Mouse (Mus musculus) adrenal gland, postnatal 10 days (tissue): ENCODE measurements at regions not wholly inside any gene's neighbourhood (a gene's known extent, or its start where the extent isn't known, plus 50 kb on each side); places are given as distances from the start of the nearest gene placed in this dataset.

ENCODE experiments used
- DNase-seq: peaks from one replicate; pipeline ENCODE4 v3.0.0; 2021; ENCODE audit warnings: mixed read lengths

- DNase-seq = peak; percentile 39
These were observed 62.6 kb downstream of the Mcfd2 start for GRCm38 (mm10) chr17:87202958-87203720.

DNA sequence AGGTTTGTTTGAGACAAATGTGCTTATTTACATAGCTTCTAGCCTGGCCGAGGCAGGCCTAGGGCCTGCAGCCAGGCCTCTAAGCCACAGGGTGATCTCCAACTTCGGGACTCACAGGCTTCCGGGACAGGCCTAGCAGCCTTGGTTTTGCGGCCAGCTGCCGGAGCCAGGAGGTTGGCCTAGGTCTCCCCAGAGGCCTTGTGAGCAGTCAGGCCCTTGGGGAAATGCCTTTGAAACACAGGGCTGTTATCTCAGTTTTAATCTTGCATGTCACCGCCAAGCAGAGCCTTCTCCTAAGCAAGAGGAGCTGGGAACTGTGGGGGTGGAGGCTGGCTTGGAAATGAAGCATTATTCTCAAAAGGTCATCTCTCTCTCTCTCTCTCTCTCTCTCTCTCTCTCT, 63.2 kb downstream of the Mcfd2 start:
- DNase-seq = peak; percentile 90

DNA sequence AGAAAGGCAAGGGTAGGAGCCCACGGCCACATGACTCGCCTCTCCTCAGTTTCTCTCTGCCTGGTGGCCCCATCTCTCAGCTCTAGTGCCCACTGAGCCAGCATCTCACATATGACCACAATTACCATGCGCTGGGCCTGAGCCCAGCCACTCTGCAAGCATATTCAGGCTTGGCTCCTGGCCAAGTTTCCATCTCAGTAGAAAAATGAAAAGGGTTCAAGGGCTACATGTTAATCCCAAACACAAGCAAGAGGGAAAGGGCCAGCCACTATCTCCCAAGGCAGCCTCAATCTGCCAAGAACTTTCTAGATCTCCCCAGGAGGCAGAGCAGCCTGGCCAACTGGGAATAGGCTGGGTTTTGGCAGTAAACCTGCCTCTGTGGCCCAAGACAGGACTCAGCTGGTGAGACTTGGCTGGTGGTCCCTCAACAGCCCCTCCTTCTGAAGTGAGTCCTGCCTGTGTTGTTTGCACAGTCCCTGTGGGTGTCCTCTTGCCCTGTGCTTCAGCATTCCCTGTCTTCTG, 65.0 kb downstream of the Mcfd2 start:
- DNase-seq = peak; percentile 79

DNA sequence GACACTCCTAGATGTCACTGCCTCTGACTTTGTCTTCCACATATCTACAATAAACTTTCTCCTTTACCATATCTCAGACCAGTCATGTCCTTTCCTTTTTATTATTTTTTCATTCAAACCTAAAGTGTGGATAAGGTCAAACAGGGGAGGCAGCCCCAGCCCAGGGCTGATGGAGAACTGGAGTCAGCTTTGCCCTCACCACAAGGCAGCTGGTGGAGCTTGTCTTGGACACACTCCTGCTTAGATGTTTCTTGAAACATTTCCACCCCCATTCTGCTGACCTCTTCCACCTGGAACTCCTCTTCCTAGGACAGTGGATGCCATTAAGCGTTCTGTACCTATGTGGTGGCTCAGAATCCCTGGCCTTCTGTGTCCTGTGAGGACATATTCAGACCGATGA, 65.6 kb downstream of the Mcfd2 start:
- DNase-seq = no peak

DNA sequence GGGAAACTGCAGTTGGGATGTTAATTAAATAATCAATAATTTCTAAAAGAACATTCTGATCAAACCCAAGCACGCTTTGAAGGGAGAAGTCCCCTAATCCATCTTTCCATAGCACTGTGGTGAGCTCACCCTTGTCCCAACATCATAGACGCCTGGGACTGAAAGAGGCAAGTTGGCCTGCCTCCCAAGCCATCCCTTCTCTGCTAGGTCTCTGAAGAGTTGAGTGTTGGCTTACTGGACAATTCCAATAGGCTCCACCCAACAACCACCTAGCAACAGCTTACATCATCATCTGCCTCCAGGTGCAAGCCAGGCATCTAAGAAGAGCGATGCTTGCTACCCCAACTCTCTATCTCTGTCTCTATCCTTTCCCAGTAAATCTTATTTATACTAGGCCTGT, 66.6 kb downstream of the Mcfd2 start:
- DNase-seq = no peak

DNA sequence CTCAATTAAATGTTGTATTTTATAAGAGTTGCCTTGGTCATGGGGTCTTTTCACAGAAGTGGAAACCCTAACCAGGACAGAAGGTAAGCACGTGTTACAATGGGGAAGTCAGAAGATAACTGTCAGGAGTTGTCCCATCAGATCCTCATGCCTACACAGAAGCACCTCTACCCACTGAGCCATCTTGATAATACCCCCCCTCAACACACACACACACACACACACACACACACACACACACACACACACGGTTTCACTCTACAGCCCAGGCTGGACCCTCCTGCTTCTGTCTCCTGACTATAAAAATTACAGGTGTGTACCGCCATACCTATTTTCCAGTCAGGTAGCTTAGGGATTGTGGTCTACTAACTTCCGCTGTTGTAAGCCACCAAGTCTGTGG, 68.3 kb downstream of the Mcfd2 start:
- DNase-seq = no peak

DNA sequence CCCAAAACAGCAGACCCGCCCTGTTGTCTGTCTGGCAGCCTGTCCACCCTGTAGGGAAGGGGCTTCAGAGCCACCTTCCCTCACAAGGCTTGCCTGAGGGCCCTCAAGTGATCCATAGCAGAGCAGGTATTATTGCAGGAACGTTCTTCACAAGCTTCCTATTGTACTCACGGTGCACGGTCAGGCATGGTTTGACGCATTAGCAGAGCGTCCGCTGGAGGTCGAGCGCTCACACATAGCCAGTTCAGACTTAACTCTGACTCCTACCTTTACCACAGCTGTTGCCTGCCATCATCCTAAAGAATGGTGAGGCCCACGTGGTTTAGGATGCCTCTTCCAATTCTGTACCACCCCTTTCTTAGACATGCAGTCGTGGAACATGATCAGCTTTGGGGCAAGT, 71.1 kb downstream of the Mcfd2 start:
- no peak for DNase-seq

- DNase-seq = no peak
These were observed 72.3 kb downstream of the Mcfd2 start for GRCm38 (mm10) chr17:87193482-87193881.

- no peak for DNase-seq
These were observed 76.1 kb downstream of the Mcfd2 start for GRCm38 (mm10) chr17:87189670-87190069.
